Mouse (Mus musculus): ENCODE results near the gene Gm21981. TPM values are rescaled to one million over a fixed set of nuclear protein-coding genes. Genes with fewer than 3 reads are reported as not detected.

Gm21981 gene
- 1.7 and 2.4 TPM in 2 replicates for polyA plus RNA-seq (2014; fragmentation: Nextera tagmentation; extraction: Ambion mirVana)

- Histone ChIP-seq H3K27me3 (ENCODE audit: control insufficient read depth, insufficient read depth, low read length) (no peaks in the 10 kb centered on the region), H3K9ac (replicated peaks; ENCODE audit: low read length) (peak within 1 kb of the TSS; percentile 88), H3K9me3 (replicated peaks; ENCODE audit: control insufficient read depth, low read length) (no peaks in the 10 kb centered on the region), H3K27ac (replicated peaks; ENCODE audit: low read depth, low read length) (0 out of 2 replicates have a peak within 1 kb of the TSS, but pooled peaks have one; percentile 20), H3K36me3 (replicated peaks; ENCODE audit: control insufficient read depth, insufficient read depth, low read depth, low read length) (no peaks in the 10 kb centered on the region), H3K4me3 (ENCODE audit: low read depth, low read length) (peak within 1 kb of the TSS; percentile 77), H3K4me2 (ENCODE audit: low read depth, low read length) (peak within 1 kb of the TSS; percentile 77), H3K4me1 (ENCODE audit: control insufficient read depth, insufficient read depth, low read length) (peaks cover 3% of the 10 kb centered on the region; the same call in 1 of the 2 replicates)
- WGBS, result 1% methylated on average over 3 of the region's 3 CpGs
- ATAC-seq (replicated peaks; ENCODE audit: insufficient number of reproducible peaks, low FRiP score, low TSS enrichment, low read depth), result no peak
- no peak for DNase-seq (ENCODE audit: low spot score)
Observed at GRCm38 (mm10) chr17:47694442-47694502, at the start of gene Gm21981. Gene Gm21981 (minus strand): TSS chr17:47694455.

GRCm38 (mm10) chr17:47742991-47743734, 48.9 kb upstream of the Gm21981 start:
- ATAC-seq (replicated peaks; ENCODE audit: insufficient number of reproducible peaks, low FRiP score, low TSS enrichment, low read depth), result no peak

GRCm38 (mm10) chr17:47740186-47740585, 45.9 kb upstream of the Gm21981 start:
- WGBS, result 62% methylated on average over 2 of the region's 2 CpGs
- no peak overlapping the region for H3K4me2 ChIP-seq (ENCODE audit: low read depth, low read length)
- no peaks in the 10 kb centered on the region for H3K9me3 ChIP-seq (replicated peaks; ENCODE audit: control insufficient read depth, low read length)
- H3K9ac ChIP-seq (replicated peaks; ENCODE audit: low read length), result no peak overlapping the region
- H3K4me1 ChIP-seq (ENCODE audit: control insufficient read depth, insufficient read depth, low read length), result peaks cover 7% of the 10 kb centered on the region
- DNase-seq (ENCODE audit: low spot score), result no peak
- no peak for ATAC-seq (replicated peaks; ENCODE audit: insufficient number of reproducible peaks, low FRiP score, low TSS enrichment, low read depth)
- no peak overlapping the region for H3K4me3 ChIP-seq (ENCODE audit: low read depth, low read length)
- peaks cover 16% of the 10 kb centered on the region for H3K27me3 ChIP-seq (ENCODE audit: control insufficient read depth, insufficient read depth, low read length)
- no peaks in the 10 kb centered on the region for H3K36me3 ChIP-seq (replicated peaks; ENCODE audit: control insufficient read depth, insufficient read depth, low read depth, low read length)
- H3K27ac ChIP-seq (replicated peaks; ENCODE audit: low read depth, low read length), result no peak overlapping the region

More at GRCm38 (mm10) chr17:47742991-47743734, 48.9 kb upstream of the Gm21981 start:
- H3K4me2 ChIP-seq (ENCODE audit: low read depth, low read length), result no peak overlapping the region
- no peaks in the 10 kb centered on the region for H3K36me3 ChIP-seq (replicated peaks; ENCODE audit: control insufficient read depth, insufficient read depth, low read depth, low read length)
- no peaks in the 10 kb centered on the region for H3K9me3 ChIP-seq (replicated peaks; ENCODE audit: control insufficient read depth, low read length)
- H3K4me1 ChIP-seq (ENCODE audit: control insufficient read depth, insufficient read depth, low read length), result peaks cover 7% of the 10 kb centered on the region; the same call in 1 of the 2 replicates
- H3K4me3 ChIP-seq (ENCODE audit: low read depth, low read length), result no peak overlapping the region
- 40% methylated on average over 16 of the region's 16 CpGs for WGBS
- peak; percentile 21 for DNase-seq (ENCODE audit: low spot score)
- peaks cover 12% of the 10 kb centered on the region for H3K27me3 ChIP-seq (ENCODE audit: control insufficient read depth, insufficient read depth, low read length)
- H3K9ac ChIP-seq (replicated peaks; ENCODE audit: low read length), result no peak overlapping the region
- H3K27ac ChIP-seq (replicated peaks; ENCODE audit: low read depth, low read length), result no peak overlapping the region

GRCm38 (mm10) chr17:47738879-47739798, 44.9 kb upstream of the Gm21981 start:
- Histone ChIP-seq H3K4me1 (ENCODE audit: control insufficient read depth, insufficient read depth, low read length) (peaks cover 7% of the 10 kb centered on the region), H3K27me3 (ENCODE audit: control insufficient read depth, insufficient read depth, low read length) (peaks cover 16% of the 10 kb centered on the region), H3K9me3 (replicated peaks; ENCODE audit: control insufficient read depth, low read length) (no peaks in the 10 kb centered on the region), H3K27ac (replicated peaks; ENCODE audit: low read depth, low read length) (no peak overlapping the region), H3K4me3 (ENCODE audit: low read depth, low read length) (peak overlapping the region; percentile 68), H3K4me2 (ENCODE audit: low read depth, low read length) (peak overlapping the region; percentile 98), H3K9ac (replicated peaks; ENCODE audit: low read length) (peak overlapping the region; percentile 57), H3K36me3 (replicated peaks; ENCODE audit: control insufficient read depth, insufficient read depth, low read depth, low read length) (no peaks in the 10 kb centered on the region)
- 5% methylated on average over 20 of the region's 20 CpGs for WGBS
- no peak for ATAC-seq (replicated peaks; ENCODE audit: insufficient number of reproducible peaks, low FRiP score, low TSS enrichment, low read depth)
- DNase-seq (ENCODE audit: low spot score), result peak; percentile 22

- H3K4me2 ChIP-seq (ENCODE audit: low read depth, low read length), result peak overlapping the region; percentile 98
- WGBS, result under 1% methylated on average over 54 of the region's 61 CpGs
- DNase-seq (ENCODE audit: low spot score), result peak; percentile 34
- peaks cover 7% of the 10 kb centered on the region for H3K4me1 ChIP-seq (ENCODE audit: control insufficient read depth, insufficient read depth, low read length)
- ATAC-seq (replicated peaks; ENCODE audit: insufficient number of reproducible peaks, low FRiP score, low TSS enrichment, low read depth), result peak; percentile 45
- peak overlapping the region; percentile 57 for H3K9ac ChIP-seq (replicated peaks; ENCODE audit: low read length)
- peak overlapping the region; percentile 68 for H3K4me3 ChIP-seq (ENCODE audit: low read depth, low read length)
- H3K9me3 ChIP-seq (replicated peaks; ENCODE audit: control insufficient read depth, low read length), result no peaks in the 10 kb centered on the region
- no peak overlapping the region for H3K27ac ChIP-seq (replicated peaks; ENCODE audit: low read depth, low read length)
- H3K27me3 ChIP-seq (ENCODE audit: control insufficient read depth, insufficient read depth, low read length), result peaks cover 16% of the 10 kb centered on the region
- no peaks in the 10 kb centered on the region for H3K36me3 ChIP-seq (replicated peaks; ENCODE audit: control insufficient read depth, insufficient read depth, low read depth, low read length)
Observed at GRCm38 (mm10) chr17:47738066-47738878, 44.0 kb upstream of the Gm21981 start.

GRCm38 (mm10) chr17:47737271-47738065, 43.2 kb upstream of the Gm21981 start:
- Histone ChIP-seq H3K4me1 (ENCODE audit: control insufficient read depth, insufficient read depth, low read length) (peaks cover 7% of the 10 kb centered on the region), H3K27me3 (ENCODE audit: control insufficient read depth, insufficient read depth, low read length) (peaks cover 16% of the 10 kb centered on the region), H3K9ac (replicated peaks; ENCODE audit: low read length) (peak overlapping the region; percentile 57), H3K4me3 (ENCODE audit: low read depth, low read length) (peak overlapping the region; percentile 68), H3K4me2 (ENCODE audit: low read depth, low read length) (peak overlapping the region; percentile 98), H3K36me3 (replicated peaks; ENCODE audit: control insufficient read depth, insufficient read depth, low read depth, low read length) (no peaks in the 10 kb centered on the region), H3K27ac (replicated peaks; ENCODE audit: low read depth, low read length) (no peak overlapping the region), H3K9me3 (replicated peaks; ENCODE audit: control insufficient read depth, low read length) (no peaks in the 10 kb centered on the region)
- WGBS, result 1% methylated on average over 53 of the region's 60 CpGs
- ATAC-seq (replicated peaks; ENCODE audit: insufficient number of reproducible peaks, low FRiP score, low TSS enrichment, low read depth) (peak; percentile 83), DNase-seq (ENCODE audit: low spot score) (peak; percentile 72)

GRCm38 (mm10) chr17:47736856-47737255, 42.6 kb upstream of the Gm21981 start, which contains the start of gene Tfeb:
Gene Tfeb (plus strand): TSS chr17:47737030.
- H3K4me3 ChIP-seq (ENCODE audit: low read depth, low read length), result peak within 1 kb of the TSS; percentile 68
- H3K9ac ChIP-seq (replicated peaks; ENCODE audit: low read length), result peak within 1 kb of the TSS; percentile 57
- 0% methylated on average over 44 of the region's 47 CpGs for WGBS
- H3K27ac ChIP-seq (replicated peaks; ENCODE audit: low read depth, low read length), result no peak within 1 kb of the TSS
- no peaks in the 10 kb centered on the region for H3K36me3 ChIP-seq (replicated peaks; ENCODE audit: control insufficient read depth, insufficient read depth, low read depth, low read length)
- H3K9me3 ChIP-seq (replicated peaks; ENCODE audit: control insufficient read depth, low read length), result no peaks in the 10 kb centered on the region
- peaks cover 16% of the 10 kb centered on the region for H3K27me3 ChIP-seq (ENCODE audit: control insufficient read depth, insufficient read depth, low read length)
- ATAC-seq (replicated peaks; ENCODE audit: insufficient number of reproducible peaks, low FRiP score, low TSS enrichment, low read depth) (peak; percentile 67), DNase-seq (ENCODE audit: low spot score) (peak; percentile 96)
- H3K4me1 ChIP-seq (ENCODE audit: control insufficient read depth, insufficient read depth, low read length), result peaks cover 7% of the 10 kb centered on the region
- H3K4me2 ChIP-seq (ENCODE audit: low read depth, low read length), result peak within 1 kb of the TSS; percentile 98

Measured in embryonic facial prominence, embryonic 11.5 days (tissue).